Mouse (Mus musculus): ENCODE measurements around the gene Cntn4.

GRCm38 (mm10) chr6:106565769-106566459, 888.5 kb downstream of the Cntn4 start:
- TF ChIP-seq POLR2A (IDR thresholded peaks at IDR 0.05; ENCODE audit: borderline replicate concordance, control insufficient read depth, low read depth, low read length) (no peak), CTCF (IDR thresholded peaks at IDR 0.05; ENCODE audit: control insufficient read depth, insufficient read depth, low read length) (no peak)

All from bone marrow, adult 2 months (tissue).